Mouse (Mus musculus) cerebellum, adult 11 months (tissue): ENCODE results near the gene Pde1c.

Experiments
- DNase-seq: peaks from one replicate; pipeline ENCODE4 v3.0.0; 2022

Gene Pde1c

DNA sequence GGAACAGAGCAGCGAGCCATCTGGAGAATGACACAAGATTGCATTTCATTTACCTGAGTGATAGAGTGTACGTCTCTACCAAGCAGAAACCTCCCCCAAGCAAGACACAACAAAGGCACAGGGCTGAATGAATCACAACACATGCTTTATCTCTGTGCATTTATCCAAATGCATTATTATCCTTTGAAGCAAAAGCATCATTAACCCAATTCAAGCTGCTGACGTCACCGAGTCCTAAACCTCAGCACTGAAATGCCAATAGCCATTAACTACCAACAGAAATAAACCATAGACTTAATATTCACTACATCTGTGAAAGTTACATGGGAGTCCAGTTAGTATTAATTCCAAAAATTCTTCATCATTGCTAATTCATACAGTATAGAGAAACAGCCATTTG lies 127.4 kb downstream of the Pde1c start:
- no peak for DNase-seq

DNA sequence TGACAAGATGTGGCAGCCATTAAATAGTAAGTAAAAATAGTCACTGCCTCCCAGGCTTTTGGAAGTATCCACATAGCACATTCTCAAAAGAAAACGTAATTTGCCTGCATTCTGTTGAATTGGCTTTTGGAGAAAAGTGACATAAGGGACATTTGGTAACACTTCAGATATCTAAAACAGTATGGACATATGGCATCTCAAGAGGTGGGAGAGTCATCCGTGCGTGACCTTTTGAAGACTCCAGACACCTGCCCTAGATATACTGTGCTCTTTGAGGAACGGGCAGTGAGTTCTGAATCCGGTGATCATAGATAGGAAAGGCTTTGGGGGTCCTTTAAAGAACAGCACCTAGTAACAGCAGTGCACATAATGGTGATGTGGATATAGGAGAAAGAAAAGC lies 143.1 kb downstream of the Pde1c start:
- peak; percentile 52 for DNase-seq

DNA sequence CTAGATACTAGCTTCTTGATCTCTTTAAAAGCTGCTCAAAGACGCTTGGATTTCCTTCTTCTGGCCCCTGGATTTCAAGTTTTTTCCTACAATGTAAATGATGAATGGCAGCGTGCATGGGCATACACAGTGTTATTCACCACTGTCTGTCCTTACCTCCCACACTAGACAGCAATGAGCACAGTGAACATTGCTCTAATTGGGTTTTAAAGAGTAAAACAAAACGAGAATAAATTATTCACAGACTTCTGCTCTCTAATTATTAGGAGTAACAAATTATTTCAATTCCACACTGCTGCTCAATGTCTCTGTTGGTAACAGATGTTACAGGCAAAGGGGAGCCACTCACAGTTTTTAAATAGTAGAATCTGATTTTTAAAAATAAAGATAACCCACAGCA lies 146.0 kb downstream of the Pde1c start:
- DNase-seq: no peak

DNA sequence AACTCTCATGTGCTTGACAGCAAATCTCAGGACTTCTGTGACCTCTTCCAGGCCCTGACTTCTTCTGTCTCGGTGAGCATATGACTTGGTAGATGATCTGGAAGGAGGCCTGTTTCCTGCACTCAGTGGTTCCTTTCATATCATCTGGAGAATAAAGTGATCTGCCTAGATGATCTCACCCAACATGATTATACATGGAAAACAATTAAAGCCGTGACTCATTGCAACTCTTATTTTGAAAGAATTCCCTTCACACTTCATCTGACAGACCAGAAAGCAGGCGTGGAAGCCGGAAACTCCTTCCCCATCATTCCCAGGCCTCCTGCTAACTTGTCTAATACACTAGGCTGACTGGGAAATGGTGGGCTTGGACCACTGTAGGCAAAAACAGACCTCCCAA lies 152.7 kb downstream of the Pde1c start:
- no peak for DNase-seq

DNA sequence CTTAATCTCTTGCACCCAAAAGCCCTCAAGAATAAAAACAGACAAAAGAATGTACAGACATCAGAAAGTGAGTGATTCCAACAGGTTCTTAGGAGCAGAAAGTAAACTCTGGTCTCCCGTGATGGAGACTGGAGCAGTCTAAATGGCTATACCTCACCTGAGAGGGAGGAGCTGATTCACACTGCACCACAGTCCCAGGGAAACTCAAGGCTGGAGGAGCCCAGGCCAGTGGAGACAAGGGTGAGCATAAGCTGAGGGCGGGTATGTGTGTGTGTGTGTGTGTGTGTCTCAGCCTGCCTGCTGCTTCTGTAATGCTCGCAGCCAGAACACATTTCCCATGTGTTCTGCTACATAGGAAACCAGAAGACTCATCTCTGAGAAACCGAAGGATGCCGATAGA lies 179.7 kb downstream of the Pde1c start:
- no peak for DNase-seq

DNA sequence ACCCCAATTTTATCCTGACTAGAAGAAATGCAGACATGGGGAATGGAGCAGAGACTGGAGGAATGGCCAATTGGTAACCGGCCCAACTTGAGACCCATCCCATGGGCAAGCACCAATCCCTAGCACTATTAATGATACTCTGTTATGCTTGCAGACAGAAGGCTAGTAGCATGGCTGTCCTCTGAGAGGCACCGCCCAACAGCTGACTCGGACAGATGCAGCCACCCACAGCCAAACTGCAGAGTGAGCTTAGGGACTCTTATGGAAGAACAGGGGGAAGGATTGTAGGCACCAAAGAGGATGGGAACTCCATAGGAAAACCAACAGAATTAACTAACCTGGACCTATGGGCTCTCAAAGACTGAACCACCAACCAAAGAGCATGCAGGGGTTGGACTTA lies 192.5 kb downstream of the Pde1c start:
- DNase-seq: no peak

DNA sequence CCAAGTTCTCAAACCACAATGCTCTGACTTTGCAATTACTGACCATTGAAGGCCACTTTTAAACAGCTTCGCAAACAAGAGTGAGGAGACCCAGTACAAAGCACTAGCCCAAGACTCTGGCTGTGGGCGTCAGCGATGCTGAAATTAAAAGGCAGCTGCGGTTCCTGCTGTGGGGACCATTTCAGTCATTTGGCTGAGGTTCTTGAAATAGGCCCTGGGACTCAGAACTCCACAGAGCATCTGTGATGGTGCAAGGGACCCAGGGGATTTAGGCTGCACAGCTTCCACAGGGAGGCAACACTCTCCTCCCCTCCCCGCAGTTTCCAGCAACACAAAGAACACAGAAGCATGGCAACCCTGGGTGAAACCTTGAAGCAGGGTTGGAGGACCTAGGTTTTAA lies 194.7 kb downstream of the Pde1c start:
- DNase-seq: no peak

DNA sequence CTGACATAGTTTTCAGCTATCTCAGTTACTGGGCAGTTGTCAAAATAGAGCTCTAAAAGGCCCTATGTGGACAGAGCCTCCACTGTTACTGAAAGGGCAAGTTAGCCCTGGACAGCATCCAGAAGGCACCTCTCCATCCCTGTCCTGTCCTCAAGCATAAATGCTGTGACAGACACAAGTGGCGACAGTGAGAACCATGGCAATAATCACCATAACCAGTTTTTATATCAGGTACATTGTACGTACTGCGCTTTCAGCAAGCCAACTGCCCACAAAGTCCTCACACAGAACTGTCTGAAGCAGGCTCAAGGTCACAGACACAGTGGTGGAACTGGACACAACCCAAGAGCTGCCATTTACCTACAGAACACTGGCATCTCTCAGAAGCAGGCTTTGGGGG lies 195.2 kb downstream of the Pde1c start:
- DNase-seq: peak; percentile 33

DNA sequence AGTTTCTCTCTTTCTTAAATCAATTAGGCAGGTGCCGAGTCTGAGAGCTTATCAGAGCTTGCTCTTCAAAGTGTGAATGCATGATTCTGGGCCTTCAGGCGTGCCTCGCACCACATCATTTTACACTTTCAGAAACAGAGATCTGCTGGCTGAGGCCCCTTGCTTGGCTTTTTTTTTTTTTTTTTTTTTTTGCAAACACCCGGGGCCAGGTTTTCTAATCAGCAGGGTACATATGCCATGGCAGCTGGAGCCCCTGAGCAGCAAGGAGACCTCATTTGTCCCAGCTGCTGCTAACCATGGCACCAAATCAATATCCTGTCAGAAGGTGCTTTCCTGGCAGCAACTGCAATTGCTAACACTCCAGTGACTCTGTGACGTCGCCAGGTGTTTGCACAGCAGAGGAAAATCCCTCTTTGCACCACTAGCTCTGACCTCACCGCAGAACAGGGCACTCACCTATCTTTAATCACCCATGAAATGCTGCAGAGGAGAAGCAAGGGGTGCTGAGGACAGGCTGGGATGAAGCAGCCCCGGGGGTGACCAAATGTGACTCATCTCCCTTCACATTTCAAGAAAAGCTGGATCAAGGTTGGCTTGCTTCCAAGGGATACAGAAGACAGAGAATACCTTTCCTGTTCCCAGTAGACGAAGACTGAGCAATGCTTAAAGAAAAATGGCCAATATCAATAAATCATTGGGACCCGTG lies 195.7 kb downstream of the Pde1c start:
- DNase-seq: peak; percentile 33

DNA sequence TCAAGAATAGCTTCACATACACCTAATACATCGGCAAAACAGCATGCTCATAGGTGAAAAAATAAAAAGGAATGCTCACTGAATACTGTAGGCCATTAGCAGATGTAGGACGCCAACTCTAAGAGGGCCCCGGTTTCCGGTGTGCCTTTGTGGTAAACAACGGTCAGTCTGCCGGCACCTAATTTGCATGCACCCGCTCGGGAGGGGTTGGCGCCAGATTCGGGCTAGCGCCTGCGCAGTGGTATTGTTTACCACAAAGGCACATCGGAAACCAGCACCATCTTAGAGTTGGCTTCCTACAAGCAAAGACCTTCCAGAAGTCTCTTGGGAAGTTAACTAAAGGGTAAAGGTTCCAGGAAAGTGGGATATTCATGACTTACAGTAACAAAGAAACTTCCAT lies 199.4 kb downstream of the Pde1c start:
- DNase-seq: no peak

DNA sequence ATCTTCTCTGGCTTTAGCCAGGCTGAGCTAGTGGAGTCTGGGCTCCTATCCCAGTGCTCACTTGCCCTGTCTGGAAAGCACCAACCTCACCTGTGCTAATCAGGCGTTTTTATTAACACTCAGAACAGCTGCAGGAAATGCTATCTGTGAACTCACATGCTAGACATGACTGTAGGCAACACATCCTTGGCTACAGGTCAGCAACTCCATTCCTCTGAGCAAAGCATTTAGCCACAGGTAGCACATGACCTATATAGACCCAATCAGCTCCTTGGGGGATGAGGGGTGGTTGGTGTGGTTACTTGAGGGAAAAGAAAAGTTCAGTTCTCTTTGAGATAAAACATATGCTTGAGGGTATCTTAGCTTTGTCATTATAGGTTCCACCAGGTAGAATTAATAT lies 200.8 kb downstream of the Pde1c start:
- no peak for DNase-seq

DNA sequence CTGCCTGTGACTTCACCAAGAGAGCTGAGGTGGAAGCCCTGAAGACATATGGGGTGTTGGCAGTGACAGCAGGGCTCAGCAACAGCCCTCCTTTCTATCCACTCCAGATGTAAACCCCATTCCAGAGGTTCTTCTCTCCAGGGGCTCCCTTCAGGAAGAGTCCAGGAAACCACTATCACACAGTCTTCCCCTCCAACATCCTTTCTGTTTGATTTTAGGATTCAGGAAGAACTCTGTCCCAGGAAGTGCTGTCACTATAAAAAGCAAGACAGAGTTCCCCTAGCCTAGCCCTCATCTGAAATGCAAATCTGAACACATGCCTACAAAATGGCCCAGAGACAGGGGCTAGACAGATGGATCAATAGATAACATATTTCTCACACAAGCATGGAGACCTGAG lies 201.6 kb downstream of the Pde1c start:
- DNase-seq: no peak

DNA sequence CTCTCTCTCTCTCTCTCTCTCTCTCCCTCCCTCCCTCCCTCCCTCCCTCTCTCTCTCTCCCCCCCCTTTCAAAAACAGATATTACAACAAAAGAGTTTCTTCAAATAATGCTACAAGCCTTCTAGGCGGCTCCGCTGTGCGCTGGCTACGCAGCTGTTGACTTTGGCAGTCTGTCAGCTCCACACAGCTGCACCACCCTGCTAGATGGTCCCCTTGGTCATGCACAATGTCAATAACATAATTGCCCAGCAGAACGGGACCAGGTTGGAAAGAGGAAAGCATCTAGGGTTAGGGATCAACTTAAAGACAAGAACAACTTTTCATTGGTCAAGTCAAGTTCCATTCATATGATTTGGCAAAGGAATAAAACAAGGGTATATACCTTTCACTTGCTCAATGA lies 206.3 kb downstream of the Pde1c start:
- DNase-seq: no peak

DNA sequence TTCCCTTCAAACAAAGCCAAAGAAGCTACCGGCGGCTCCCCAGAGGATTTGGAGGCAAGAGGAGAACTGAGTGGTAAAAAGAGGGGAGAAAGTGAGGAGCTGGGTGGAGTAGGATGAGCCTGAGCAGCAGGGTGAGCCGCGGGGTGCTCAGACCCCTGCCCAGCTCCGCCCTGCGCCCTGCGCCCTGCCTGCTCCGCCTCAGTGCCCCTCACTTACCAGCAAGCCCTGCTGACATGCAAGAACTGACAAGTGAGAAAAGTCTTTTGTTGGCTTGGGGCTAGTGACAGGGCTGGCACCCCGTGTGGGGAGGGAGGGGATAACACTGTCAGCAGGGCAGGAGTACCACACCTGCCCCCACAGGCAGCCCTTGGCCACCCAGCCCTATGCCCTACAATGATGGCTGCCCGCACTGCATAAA lies 206.8 kb downstream of the Pde1c start:
- DNase-seq: peak; percentile 72

DNA sequence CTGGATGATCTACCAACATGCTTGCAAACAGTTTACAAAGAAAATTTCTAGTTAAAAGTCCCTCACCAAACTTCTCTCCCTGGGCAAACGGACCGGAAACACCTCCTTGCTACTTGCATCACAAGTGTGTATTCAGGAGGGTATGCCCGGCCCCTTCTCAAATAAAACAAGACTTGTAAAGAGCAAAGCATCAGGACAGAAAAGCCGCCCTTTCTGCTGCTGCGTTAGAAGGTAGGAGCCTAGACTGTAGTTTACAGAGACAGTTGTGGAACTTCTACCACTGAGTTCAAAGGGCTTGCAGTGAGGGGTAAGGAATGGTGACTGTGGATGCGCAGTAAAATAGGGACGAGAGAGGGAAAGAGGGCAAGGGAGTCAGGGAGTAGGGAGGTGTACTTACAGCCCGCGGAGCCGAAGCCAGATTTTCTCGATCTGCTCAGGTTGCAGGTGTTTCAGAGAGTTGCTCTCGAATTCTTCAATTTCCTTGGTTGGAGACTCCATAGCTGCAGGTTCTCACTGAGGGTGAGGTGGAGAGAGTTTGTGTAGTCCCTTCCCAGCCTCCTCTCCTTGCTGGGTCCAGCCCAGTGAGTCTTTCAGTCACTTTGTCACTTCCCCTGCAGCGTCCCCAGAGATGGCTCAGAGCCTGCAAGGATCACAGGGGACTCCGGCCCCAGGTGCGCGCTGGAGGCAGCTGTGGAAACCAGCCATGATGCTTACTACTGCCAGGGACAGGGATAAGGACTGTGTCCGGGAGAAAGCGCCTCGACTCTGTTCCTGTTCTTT lies 207.4 kb downstream of the Pde1c start:
- DNase-seq: peak; percentile 57

DNA sequence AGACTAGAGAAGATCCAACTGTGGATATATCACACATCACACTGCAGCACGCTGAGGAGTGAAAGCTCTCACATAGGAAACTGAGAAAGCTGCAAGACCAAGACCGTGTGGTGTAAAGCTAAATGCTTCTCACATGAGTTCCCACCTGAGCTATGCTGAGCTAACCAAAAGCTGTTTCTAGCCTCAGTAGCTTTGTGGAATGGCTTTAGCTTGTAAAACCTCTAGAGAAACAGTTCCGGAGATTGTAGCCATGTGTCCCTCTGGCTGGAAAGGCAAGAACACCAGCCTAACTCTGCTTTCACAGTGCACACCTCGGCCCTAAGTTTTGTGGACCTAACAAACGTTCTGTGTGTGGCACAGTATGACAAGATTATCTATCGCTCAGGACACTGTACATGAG lies 208.8 kb downstream of the Pde1c start:
- no peak for DNase-seq

DNA sequence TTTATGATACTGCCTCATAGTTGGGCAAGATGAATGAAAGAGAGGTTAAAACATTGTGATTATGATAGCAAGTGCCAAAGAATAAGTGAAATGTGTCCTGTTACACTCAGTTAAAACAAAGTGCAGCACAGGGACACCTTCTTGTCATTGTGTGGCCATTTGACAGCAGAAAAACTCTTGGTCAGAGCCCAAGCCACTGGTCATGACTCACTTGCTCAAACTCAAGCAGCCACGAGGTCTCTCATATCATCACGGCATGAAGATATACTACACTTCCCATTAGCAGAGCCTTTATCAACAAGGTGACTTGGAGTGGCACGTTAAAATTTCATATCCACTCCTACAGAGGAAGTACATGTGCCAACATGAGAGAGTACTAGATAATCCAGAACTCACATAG lies 209.8 kb downstream of the Pde1c start:
- peak; percentile 39 for DNase-seq

DNA sequence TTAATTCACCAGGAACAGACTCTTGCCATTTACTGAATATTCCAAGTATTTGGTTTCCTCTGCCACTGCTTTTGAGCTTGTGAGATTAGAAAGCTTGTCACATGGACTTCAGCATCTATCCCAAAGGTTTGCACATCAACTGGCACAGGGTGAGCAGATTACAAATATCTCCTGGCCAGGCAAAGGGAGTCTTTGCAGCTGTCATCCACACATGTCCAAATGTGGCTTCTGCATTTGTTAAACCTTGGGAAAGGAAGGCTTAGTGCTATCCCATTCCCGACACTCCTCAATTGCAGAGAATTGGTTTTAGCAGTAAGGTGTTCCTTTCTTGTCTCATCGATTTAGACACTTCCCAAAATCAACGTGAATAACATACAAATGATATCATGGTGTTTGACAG lies 221.7 kb downstream of the Pde1c start:
- DNase-seq: no peak

DNA sequence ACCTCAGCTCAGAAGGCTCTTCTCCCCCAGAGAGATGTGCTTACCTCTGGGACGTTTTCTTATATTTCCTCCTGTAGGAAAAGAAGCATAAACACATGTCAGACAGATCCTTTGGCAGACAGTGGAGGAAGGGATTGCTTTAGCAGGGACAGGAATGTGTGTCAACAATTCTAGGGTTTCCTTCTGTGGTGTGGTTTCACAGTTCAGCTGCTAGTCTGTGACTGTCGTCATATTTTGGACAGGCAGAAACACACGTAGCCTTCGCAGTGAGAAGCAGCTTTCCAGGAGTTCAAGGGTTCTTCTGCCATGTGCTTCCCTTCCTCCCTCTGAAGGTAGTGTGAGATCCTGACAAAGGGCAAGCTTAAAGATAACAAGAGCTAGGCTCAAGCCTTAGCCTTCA lies 223.8 kb downstream of the Pde1c start:
- DNase-seq: no peak

DNA sequence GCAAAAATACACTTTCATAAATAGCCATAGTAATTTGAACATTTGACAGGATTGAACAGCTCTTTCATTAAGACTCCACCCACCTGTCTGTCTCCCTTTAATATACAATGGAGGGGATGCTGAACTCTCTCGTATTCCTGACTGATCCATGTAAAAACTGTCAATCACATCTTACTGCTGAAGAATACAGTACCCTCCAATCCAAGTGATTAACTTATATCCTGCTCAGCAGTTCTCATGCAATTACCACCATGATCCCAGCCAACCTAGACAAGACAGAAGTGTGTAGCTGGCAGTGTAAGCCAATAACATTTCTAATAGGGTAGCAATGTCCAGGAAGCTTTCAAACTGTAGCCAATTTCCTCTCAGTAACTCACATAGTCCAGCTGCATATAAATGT lies 226.9 kb downstream of the Pde1c start:
- DNase-seq: no peak

DNA sequence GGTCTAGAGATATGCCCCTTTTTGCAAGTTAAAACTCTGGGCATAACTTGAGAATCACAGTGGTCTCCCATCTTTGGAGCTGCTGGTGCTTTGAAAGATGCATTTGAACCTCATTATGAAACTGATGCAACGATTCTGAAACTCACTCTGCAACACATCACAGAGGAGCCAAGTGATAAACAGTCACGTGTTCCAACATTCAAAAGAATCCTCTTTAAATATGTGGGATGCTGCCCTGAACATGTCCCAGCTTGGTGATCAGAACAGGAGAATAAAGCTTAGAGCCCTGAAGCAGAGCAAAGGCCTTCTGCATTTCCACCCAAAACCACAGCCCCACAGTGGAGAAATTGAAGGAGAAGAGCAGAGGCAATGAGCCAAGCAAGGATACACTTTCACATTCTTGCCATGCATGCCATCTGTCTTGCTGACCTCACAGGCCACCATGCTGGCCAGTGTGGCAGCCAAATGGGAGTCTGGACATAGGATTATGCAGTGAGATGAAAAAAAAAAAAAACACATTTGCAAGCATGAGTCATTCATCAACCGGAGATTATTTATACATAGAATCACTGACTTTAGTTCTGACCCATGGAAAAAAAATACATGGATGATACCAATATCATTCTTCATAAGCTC lies 233.0 kb downstream of the Pde1c start:
- peak; percentile 83 for DNase-seq

DNA sequence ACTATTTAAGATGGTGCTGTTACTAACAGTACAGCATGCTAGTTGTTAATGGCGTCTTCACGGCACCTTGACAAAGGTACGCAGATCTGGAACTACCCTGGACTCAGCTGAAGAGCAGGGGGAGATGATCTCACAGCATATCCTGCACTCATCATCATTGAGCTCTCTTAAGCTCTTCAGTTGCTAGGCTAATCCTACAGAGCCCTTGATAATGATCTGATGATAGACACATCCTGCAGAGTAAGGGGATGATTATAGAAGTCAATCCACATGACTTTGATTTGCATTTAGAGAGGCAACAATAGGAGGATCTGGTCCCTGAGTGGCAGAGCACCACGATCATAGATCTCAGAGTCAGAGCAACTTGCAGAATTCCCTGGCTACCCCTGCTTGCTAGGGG lies 236.8 kb downstream of the Pde1c start:
- DNase-seq: no peak

DNA sequence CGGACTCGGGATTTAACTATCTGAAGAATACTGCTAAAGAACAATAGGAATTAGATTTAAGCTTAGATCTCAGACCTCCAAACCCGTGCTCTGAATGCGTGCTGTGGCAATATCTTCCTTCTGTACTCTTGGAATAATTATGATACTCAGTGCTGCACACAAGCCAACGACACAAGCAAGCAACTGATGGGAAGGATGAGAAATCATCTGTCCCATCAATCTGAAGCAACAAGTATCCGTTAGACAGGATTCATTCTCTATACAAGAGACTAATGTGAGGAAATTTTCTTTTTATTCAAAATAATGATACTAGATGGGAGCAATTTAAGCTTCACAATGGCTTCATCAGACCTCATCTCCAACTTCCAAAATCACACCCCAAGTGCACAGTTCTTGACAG lies 237.5 kb downstream of the Pde1c start:
- no peak for DNase-seq

DNA sequence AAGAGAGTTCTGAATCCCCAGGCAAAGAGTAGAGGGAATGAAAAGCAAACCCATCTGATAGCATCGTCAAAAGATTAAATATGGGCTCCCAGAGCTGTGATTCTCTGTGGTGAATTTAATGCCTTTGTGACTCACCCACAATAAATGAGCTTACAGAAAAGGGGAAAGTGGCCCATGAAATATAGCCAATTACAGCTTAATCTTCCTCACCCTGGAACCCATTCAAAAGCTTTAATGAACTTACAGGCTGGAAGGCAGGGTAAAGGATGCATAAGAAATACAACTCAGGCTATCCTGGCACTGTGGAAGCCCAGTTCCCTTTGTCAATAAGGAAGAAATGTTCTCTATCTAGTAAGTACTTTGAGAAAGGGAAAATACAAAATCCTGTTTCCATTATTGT lies 240.8 kb downstream of the Pde1c start:
- no peak for DNase-seq
